Mouse (Mus musculus) testis, adult 10 weeks (tissue): ENCODE results near the gene Frmd8. TPM values are rescaled to one million over a fixed set of nuclear protein-coding genes. Genes with fewer than 3 reads are reported as not detected.

Experiments
- polyA plus RNA-seq: library from polyadenylated mRNA; stranded (reverse); fragments of 350-450 nt; fragmentation: Illumina TruSeq; extraction: RNeasy Lipid Tissue Mini Kit (QIAGEN cat#74804); gene quantifications from one replicate; pipeline ENCODE4 v1.2.3, GENCODE M21; 2014; ENCODE audit warnings: low read depth, low replicate concordance

Gene Frmd8
- 3.8 TPM for polyA plus RNA-seq

DNA sequence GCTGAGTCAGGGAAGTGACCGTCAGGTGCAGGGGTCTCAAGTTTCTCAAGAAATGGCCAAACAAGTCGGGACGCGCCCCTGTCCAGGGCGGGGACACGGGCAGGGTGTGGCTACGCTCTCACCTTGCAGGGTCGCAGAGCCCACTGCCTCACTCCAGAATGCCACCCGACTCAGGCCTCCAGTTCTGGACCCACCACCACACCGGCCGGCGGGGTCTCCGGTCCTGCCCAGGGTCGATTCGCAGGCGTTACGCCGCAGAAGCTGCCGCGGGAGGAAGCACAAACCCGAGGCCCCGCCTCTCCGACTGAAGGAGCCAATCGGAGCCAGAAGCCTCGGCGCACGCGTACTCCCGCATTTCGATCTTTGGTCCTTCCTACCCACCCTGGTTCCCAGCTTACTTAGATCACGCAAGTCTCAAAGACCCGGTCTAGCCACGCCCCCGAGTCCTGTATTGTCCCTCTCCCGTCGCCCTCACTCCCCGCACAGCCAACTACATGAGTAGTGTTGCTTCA, at the start of gene Frmd8:
Frmd8 (minus strand) TSS at position 306 of the 512 bp plus-strand sequence.

DNA sequence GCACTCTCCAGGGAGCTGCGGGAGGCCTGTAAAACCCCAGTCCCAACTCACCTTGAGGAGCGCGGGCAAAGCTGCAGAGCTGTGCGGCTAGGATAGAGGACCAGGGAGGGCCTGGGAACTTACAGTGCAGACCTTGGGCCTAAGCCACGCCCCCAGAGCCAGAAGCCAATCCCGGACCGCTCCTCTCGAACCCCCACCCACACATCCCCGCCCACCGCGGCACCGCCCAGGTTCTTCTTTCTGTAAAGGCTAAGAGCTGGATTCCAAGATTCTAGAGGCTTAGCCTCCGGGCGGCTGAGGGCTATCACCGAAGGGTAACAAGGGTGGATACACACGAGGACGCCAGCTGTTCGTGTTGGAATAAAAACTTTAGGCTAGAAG, 49.6 kb upstream of the Frmd8 start, which contains the start of gene Cdc42ep2:
Cdc42ep2 (minus strand) TSS at position 104 of the 381 bp plus-strand sequence.

DNA sequence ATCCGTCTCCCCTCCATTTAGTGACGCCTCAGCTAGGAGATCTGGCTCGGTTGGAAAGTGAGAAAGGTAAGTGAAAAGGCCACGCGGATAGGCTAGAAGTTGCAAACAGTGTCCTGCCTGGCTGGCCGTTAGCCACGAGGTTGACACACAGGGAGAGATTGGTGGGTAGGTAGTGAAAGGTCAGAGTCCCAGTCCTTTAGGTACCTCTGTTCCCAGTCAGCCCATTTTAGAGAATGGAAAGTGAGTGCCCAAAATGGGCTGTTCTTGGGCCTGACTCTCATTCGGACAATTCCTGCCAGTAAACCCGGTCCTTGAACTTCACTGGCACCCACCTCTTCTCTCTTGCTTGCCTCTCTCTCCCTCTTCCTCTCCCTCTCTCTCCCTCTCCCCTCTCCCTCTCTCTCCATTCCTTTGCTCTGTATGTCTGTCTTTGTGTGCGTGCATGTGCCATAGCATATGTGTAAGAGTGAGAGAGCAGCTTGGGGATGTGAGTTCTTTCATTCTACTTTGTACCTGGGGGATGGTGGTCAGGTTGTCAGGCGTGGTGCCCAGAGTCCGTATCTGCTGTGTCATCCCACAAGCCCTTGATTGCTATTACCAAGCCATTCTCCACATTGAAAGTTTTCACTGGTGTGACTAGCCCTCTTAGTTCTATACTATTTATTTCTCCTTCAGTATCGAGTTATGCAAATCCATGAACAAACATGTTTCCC, 38.1 kb upstream of the Frmd8 start, which contains the start of gene Dpf2:
Dpf2 (minus strand) TSS at position 4 of the 713 bp plus-strand sequence.

DNA sequence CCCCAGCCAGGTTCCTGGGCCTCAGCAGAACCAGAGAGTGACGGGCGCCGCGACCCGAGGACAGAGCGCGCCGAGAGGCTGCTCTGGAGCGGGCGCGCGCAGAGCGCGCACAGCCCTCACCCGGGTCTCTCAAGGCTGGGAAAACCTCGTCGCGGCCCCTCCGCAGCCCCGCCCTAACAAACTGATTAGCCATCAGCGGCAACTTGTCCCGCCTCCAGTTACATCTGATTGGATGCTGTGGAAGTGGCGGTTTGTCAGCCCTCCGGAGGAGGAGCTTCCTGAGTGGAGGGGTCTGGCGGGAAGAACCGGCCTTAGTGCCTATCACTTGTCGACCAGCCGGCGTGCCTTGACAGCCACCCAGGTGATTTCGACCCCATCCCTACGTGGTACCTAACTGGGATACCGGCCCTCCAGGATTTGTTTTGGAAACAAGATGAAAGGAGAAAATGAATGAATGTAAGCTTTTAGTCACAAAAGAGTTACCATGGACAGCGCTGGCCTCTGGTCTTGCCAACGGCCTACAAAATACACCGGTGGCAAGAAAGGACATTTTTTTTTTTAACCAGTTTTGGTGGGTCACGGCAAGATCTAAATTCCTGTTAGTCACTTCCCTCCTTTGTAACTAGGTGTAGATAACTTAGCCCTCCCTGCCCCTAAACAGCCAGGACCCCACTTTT, 19.1 kb upstream of the Frmd8 start, which contains the start of gene Tigd3:
Tigd3 (minus strand) TSS at position 148 of the 677 bp plus-strand sequence.

DNA sequence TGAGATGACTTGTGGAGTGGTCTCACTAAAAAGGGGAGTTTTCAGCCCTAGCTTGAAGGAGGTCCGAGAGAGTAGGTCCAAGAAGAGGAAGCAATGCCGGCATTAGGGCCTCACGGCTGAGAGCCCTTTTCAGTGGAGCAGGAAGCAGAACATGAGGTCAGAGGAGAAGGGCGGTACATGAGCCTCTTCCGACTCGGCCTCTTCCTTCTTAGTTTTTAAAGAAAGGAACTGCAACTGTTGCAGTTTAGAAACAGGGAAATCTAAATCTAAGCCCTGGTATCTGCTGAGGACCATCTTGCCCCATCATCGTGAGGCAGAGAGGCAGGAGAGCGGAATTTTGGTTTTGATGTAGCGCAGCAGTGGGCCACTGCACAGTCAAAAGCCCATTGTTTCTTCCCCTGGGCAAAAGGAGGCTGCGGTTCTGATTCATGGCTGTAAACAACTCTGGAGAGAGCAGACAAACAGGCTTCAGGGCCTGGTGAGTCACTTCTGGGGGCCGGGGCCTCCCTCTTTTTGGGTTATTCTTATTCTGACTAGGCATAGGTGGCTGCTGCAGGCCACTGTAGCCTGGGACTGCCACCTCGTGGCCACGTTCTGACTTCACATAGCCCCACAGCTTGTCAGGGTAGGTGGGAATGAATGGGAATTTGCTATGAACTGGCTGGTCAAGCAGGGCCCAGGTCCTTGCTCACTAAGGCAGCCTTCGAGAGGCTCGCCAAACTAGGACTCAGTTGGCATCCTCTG, 2.7 kb upstream of the Frmd8 start, which contains the start of gene Slc25a45:
Slc25a45 (plus strand) TSS at position 191 of the 744 bp plus-strand sequence.

Other genes with a start within 250 kb of the Frmd8 start
- 1.1 TPM for gene Rela, start 237.8 kb downstream of the Frmd8 start, polyA plus RNA-seq
- 0.07 TPM for gene Sipa1, start 211.6 kb downstream of the Frmd8 start, polyA plus RNA-seq
- 2.6 TPM for gene Map3k11, start 186.5 kb downstream of the Frmd8 start, polyA plus RNA-seq
- gene Pcnx3, start 186.4 kb downstream of the Frmd8 start, polyA plus RNA-seq: 0.55 TPM
- gene Kcnk7, start 170.9 kb downstream of the Frmd8 start, polyA plus RNA-seq: not detected
- gene Ehbp1l1, start 149.0 kb downstream of the Frmd8 start, polyA plus RNA-seq: 3.6 TPM
- gene Fam89b, start 145.6 kb downstream of the Frmd8 start, polyA plus RNA-seq: 4.0 TPM
- 0.53 TPM for gene Ltbp3, start 134.4 kb downstream of the Frmd8 start, polyA plus RNA-seq
- 0.52 TPM for gene Scyl1, start 103.9 kb downstream of the Frmd8 start, polyA plus RNA-seq
- 2.8 TPM for gene Slc25a45, start 2.5 kb upstream of the Frmd8 start, polyA plus RNA-seq
- 0.38 TPM for gene Tigd3, start 18.9 kb upstream of the Frmd8 start, polyA plus RNA-seq
- 9.0 TPM for gene Dpf2, start 37.7 kb upstream of the Frmd8 start, polyA plus RNA-seq
- gene Cdc42ep2, start 49.5 kb upstream of the Frmd8 start, polyA plus RNA-seq: 0.11 TPM
- gene Pola2, start 88.9 kb upstream of the Frmd8 start, polyA plus RNA-seq: 7.6 TPM
- gene Slc22a20, start 110.9 kb upstream of the Frmd8 start, polyA plus RNA-seq: not detected
- gene Capn1, start 140.6 kb upstream of the Frmd8 start, polyA plus RNA-seq: 0.24 TPM
- gene Syvn1, start 171.3 kb upstream of the Frmd8 start, polyA plus RNA-seq: 1.3 TPM
- gene Mrpl49, start 182.5 kb upstream of the Frmd8 start, polyA plus RNA-seq: 9.4 TPM
- gene Fau, start 182.6 kb upstream of the Frmd8 start, polyA plus RNA-seq: 25.7 TPM
- 0.66 TPM for gene Znhit2, start 185.9 kb upstream of the Frmd8 start, polyA plus RNA-seq
- gene Tm7sf2, start 193.1 kb upstream of the Frmd8 start, polyA plus RNA-seq: 1.6 TPM
- gene Vps51, start 202.0 kb upstream of the Frmd8 start, polyA plus RNA-seq: 8.3 TPM
- 14.1 TPM for gene Tmem262, start 204.8 kb upstream of the Frmd8 start, polyA plus RNA-seq
- gene Gm28374, start 207.0 kb upstream of the Frmd8 start, polyA plus RNA-seq: not detected
- gene Zfpl1, start 209.7 kb upstream of the Frmd8 start, polyA plus RNA-seq: 1.3 TPM
- gene Cdca5, start 209.7 kb upstream of the Frmd8 start, polyA plus RNA-seq: 10.9 TPM
- gene AC131692.1, start 219.1 kb upstream of the Frmd8 start, polyA plus RNA-seq: 56.3 TPM
- 0.13 TPM for gene Naaladl1, start 230.5 kb upstream of the Frmd8 start, polyA plus RNA-seq
- 1.2 TPM for gene Sac3d1, start 243.4 kb upstream of the Frmd8 start, polyA plus RNA-seq